Mouse (Mus musculus): ENCODE data around the gene Uroc1. TPM values are rescaled to one million over a fixed set of nuclear protein-coding genes. Genes with fewer than 3 reads are reported as not detected.

The Uroc1 gene
- total RNA-seq (2021): not detected

DNA sequence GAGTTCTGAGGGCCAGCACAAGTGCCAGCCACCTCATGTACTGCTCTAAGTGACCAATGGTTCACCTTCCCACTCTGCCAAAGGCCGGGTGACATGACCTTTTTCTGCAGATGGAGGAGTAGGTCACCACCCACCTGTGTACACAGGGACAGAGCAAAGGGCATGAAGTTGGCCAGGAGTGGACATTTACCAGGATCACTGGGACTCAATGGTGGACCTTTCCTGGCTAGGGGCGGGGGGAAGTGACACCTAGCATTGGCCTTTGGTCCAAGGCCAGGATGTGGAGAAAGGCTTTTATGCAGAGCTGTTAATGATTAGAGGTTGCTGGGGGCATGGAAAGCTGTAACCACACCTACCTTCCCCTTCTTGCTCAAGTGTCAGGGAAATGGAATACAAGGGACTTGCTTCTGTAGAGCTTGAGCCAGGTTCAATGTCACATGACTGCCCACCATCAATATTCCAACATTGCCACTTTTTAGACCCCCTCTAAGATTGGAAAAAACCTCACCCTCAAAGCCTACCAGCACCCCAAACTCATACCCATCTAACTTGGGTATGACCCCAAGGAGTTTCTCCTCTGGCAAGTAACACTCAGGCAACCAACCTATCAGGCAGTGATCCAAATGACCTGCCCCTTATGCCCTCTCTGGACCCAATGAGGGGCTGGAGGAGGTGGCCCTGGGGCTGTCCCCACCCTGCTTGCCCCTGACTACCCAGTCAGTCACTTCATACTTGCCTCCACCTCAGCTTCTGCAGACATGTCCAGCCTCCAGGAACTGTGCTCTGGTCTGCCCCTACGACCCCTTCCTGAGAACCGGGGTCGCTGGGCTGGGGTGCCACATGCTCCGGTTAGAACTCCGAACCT, at the start of gene Uroc1:
Gene Uroc1, plus strand, starts transcription at position 724 of the 865 bp plus-strand sequence.
- DNase-seq: no peak
- intact Hi-C loops (cut with DNase I): no loop called here

DNA sequence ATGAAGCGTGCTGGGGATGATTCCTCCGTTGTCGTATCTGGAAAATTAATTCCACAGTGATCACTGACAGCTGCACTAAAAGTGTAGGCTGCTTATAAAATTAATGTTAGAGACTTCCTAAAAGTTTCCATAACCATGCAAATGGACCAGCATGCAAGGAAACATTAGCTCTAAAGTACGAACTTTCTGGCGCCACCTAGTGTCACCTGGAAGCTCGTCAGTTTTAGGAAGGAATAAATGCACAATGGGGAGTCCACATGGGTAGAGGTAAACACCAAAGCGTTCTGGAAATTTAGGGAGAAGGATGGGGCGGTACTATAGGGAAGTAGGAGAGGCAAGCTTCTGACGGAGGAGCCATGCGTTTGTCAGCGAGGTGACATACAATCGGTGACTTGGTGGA, 44.8 kb upstream of the Uroc1 start:
- intact Hi-C loops (cut with DNase I): no loop called here
- peak; percentile 3 to 16 for DNase-seq

DNA sequence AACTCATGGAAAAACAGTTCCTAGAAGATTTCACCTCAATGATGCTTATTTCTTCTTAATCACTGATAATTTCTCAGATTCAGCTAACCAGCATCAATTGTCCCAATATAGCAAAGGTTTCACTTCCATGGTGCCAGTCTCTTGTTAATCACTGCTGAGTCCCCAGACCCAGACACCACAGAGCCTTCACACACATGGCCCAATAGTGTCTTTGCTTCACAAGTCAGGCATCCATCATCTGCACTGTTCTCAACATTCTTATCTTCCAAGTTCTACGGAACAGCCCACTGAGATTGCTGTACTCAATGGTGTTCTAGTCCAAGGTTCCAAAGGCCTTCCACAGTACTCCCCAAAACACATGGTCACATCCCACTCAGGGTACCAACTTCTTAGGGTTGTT, 32.2 kb upstream of the Uroc1 start, which contains the start of gene BC048671:
Gene BC048671, plus strand, starts transcription at position 301 of the 400 bp plus-strand sequence.
- intact Hi-C loops (cut with DNase I): no loop called here

DNA sequence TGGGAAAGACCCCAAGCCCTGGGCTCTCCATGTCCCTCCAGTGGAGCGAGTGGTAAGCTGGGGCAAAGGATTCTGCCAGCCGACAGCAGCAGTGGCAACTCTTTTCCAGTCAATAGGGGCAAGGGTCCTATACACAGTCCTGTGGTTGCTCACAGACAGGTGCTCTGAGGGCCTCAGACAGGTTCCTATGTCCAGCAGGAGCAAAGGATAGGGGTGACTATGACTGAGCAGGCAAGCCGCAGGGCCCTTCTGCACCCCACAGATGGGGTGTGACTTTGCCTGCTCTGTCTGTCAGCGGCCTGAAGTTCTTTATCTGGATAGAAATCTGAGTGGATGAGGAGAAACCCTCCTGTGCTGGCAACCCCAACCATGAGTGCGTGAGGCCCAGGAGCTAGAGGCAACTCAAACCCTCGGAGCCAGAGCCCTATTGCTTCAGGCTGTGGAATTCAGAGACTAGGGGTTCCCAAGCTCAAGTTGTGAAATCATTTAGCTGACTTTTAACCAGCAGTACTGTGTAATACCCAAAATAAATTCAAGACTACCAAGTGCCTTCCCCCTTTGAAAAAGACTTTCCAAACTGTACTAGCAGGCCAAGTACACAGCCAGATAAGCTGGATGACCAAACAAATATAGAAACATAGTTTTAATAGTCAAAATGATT, 26.6 kb upstream of the Uroc1 start:
- DNase-seq: no peak
- intact Hi-C loops (cut with DNase I): no loop called here

More for the DNA sequence above, 32.2 kb upstream of the Uroc1 start, which contains the start of gene BC048671:
- no peak for DNase-seq

DNA sequence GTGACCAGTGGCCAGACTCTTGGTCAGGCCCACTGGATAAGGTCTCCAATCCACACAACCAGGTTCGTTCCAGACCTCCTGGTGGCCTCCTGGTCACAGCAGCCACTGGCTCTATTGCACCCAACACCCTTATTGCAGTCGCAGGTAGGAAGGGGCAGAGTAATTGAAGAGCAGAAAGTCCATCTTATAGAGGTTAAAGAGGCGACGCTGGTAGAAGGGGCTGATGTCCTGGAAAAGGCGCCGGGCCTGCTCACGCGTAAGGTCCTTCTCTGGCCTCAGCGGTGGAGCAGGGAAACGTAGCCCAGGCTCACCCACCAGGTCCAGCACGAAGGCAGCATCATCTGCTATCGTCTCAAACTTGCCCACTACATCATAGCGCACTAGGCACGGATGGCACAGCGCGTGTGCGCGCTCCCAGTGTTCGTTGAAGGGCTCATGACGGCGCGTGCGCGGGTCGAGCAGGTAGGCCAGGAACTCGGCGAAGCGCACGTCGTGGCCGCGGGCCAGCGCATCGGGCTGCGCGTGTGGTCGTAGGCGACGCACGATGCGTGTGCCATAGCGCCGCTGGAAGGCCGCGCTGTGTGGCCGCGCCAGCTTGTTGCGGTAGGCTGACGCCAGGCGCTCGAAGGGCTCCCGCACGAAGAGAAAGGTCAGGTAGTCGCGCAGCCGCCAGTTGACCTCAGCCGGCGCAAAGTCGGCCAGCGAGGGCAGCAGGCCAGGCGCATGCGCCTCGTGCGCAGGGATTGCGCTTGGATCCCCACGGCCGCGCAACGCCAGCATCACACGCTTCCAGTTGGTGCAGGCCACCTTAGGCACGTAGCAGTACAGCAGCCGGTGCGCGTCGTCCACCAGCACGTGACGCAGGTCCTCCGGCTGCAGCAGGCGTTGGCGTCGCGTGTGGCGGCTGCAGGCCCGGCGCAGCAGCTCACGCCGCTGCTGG, 24.0 kb upstream of the Uroc1 start:
- intact Hi-C loops (cut with DNase I): no loop called here
- DNase-seq: no peak

DNA sequence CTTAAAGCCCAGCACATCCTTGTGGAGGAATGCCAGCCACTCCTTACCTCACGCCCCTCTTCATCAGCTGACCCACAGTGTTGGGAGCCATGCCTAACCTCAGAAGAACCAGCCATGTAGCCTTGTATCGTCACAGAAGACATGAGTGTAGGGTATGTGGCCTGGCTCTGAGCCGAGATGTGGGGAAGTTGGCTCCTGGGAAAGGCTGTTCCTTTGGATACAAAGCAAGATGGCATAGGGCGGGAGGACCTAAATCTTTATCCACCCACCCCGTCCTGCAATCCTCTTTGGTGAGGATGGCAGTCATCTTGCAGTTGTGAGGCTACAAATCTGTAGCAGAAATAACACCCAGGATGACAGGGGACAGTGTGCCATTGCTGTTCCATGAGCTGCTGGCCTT, 17.1 kb upstream of the Uroc1 start:
- DNase-seq: no peak
- intact Hi-C loops (cut with DNase I): no loop called here

DNA sequence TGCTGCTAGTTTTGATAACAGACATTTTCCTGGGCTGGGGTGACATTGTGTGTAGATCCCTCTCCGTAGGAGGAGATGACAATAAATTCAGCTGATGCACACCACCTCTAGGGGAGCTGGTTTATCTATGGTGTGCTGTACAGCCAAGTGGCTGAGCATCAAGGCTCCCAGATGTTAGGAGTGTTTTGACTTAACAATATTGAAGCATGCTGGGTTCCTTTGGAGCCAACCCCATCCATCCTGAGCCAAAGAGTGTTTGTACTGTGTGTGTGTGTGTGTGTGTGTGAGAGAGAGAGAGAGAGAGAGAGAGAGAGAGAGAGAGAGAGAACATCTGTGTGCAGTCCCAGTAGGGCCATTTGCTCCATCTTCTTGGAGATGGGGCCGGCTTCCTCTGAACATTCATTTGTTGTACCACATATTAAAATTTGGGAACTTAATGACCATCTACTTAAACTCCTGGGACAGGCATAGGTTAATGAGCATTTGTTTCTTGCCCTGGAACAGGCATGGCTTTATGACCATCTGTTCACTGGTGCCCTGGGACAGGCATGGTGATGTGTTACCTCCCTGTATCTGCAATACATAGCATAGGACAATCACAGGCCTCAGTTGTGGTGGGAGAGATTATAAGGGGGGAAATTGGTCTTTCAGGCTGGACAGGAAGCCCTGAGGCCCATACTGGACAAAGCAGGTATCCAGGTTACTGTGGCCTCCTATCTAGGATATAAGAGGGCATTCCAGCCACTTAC, 15.4 kb upstream of the Uroc1 start:
- DNase-seq: peak; percentile 23 to 26
- intact Hi-C loops (cut with DNase I): no loop called here

DNA sequence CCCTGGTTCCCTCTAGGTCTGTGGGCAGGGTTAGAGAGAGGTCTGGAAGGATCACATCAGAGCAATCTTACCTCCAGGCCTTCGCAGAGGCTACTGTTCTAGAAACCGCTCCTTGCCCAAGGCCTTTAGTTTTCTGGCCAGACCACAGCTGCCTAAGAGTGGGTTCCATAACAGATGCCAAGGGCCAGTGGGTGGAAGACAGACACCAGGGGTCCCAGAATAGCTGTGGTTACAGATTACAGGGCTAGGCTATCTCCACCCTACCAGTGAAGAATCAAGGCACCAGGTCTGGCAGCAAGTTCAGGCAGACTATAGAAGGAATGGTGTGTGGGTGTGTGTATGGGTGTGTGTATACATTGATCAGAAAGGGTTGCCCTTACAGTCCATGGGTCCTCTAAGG, 14.1 kb upstream of the Uroc1 start:
- no peak for DNase-seq
- intact Hi-C loops (cut with DNase I): no loop called here

DNA sequence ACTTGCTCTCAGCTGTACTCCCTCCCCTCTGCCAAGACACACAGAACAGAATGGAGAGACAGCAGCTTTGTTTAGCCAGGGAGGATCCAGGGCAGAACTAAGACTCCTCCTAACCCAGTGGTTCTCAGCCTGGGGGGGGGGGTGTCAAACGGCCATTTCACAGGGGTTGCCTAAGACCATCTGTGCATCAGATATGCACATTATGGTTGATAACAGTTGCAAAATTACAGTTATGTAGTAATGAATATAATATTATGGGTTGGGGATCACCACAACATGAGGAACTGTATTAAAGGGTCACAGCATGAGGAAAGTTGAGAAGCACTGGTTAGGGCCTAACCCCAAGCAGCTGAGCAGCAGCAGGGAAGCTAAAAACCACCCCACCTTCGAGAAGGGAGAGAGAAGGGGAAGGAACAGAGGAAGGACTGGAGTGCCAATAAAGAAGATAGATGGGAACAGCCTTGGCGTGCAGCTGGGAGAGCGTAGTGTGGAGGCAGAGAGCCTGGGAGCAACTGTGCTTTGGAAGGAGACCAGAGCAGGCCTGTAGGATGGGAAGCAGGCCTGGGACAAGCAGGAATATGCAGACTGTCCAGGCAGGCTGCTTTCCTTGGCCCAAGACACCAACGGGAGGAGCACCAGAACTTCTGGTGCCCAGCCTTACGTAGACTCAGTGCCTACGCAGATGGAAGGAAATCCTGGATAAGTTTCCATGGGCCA, 13.5 kb upstream of the Uroc1 start:
- intact Hi-C loops (cut with DNase I): loop anchor here (10.0 kb wide), 1 partner anchor 635 kb away; no protein-coding TSS in a partner anchor
- peak; percentile 46 to 61 for DNase-seq

DNA sequence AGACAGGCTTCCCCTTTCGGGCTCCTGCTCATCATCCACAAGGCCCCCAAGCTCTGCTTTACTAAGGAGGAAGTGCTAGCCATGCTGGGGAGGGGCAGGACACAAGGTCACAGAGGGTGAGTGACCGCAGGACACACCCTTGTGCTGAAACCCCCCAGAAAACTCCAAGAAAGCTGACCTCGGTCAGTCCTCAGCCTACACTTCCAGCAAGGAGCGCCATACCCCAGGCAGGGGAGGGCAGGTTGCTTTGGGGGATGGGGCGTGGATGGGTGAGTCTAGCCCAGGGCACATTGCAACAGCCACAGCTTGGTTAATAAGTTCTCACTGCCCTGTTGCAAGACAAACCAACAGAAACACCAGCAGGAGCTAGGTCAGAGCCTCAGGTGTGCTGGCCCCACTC, 12.7 kb upstream of the Uroc1 start:
- no peak for DNase-seq
- intact Hi-C loops (cut with DNase I): loop anchor here (10.0 kb wide), 1 partner anchor 636 kb away; no protein-coding TSS in a partner anchor

DNA sequence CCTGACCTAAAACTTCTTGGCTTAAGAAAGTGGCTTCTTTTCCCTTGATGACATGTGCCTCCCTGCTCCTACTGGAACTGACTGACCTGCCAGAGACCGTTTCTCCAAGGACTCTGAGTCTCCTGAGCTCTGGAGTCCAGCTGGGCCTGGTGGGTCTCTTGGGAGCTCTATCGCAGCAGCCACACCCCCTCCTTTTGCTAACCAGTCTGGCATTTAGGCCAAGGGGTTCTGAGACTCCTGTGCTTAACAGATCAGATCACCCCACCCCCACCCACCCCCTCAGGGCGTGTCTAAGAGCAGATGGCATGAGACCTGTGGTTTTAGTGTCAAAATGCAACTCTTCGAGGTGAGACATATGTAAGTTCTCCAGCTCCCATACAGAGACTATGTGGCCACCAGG, 11.3 kb upstream of the Uroc1 start:
- intact Hi-C loops (cut with DNase I): loop anchor here (10.0 kb wide), 1 partner anchor 637 kb away; no protein-coding TSS in a partner anchor
- DNase-seq: no peak

DNA sequence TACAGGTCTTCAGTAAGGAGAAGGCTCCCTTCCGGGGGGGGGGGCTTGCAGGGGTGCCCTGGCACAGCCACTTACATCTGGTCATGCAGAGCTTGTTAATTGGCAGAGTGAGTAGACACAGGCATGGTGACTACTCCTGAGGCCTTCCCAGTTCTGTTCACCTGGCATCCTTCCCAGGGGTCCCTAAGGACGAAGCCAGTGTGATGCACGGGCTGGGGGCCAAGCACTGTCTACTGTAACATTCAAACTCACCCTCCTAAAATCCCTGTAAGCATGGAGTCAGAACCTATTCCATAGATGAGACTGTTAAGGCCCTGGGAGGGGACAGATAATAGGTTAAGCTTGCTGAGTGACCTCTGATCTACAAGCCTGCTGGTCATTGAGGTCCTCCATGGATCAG, 9.1 kb upstream of the Uroc1 start:
- DNase-seq: peak in 1 of 2 experiments; percentile 24
- intact Hi-C loops (cut with DNase I): loop anchor here (10.0 kb wide), 1 partner anchor 639 kb away; no protein-coding TSS in a partner anchor

DNA sequence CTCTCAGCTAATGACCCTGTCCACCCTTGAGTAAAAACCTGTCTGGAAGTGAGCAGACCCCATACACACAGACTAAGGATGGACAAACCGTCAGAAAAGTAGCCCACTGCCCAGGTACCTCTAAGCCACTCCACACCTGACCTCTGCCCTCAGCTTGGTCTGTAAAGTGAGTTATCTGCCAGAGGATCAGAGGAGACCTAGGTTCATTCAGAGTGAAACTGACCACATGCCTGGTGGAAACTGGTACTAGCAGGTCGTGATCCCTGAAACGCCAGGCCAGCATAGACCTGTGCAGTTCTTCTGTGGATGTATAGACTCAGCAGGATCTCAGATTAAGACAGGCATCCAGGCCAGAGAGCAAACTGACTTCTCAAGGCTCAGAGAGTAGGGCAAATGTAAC, 8.6 kb upstream of the Uroc1 start:
- no peak for DNase-seq
- intact Hi-C loops (cut with DNase I): loop anchor here (10.0 kb wide), 1 partner anchor 640 kb away; no protein-coding TSS in a partner anchor

DNA sequence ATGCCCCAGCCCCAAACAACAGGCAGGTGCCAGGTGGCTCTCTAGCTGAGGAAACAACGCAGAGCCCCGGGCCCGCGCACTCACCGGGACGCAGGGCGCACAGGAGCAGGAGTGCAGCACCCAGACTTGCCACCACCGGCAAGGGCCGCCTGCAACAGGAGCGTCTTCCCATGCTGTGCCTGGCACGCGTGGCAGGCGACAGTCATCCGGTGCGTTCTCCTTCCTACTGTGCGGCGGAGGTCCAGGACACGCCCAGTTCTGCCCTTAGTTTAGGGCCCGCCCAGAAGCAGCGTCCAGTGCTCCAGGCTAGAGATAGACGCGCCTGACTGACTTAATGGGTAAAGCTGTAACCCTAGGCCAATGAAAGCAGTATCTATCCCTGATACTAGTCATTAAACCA, 8.1 kb upstream of the Uroc1 start, which contains the start of gene Chst13:
Gene Chst13, minus strand, starts transcription at position 195 of the 400 bp plus-strand sequence.
- DNase-seq: peak; percentile 18 to 35
- intact Hi-C loops (cut with DNase I): loop anchor here (10.0 kb wide), 1 partner anchor 640 kb away; no protein-coding TSS in a partner anchor

DNA sequence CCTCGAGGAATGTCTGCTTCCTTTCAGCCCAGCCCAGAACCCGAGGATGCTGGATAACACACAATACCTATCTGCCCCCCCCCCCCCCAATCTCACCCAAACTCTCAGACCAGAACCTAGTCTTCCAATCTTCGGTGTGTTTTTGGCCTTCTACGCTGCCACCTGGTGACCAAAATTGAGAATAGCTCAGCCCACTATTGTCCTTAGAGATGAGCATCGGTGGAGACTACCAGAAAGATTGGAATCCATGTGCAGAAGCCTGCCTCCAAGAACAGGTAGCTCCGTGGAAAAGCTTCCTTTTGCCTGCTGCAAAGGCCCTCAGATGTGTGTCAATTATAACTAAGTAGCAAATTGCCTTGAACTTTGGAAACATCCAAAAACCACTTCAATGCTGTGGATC, 5.4 kb upstream of the Uroc1 start:
- intact Hi-C loops (cut with DNase I): loop anchor here (10.0 kb wide), 1 partner anchor 643 kb away; no protein-coding TSS in a partner anchor
- DNase-seq: peak; percentile 18 to 25

DNA sequence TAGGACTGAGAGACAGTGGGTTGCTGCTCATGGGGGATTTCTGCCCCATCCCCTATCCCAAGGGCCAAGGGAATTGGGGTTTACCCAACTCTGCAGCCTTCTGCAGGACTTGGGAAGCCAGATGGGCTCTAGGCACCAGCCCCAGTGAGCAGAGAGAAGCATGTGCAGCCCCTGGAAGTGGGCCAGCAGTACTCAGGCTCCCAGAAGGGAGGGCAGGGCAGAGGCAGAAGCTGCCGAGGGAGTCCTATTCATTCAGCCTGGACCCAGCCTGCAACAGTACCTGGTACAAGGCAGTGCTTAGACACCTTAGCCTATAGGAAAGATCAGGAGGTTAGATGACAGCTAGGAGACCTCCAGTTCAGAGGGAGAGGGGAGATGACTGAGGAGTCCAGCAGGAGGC, 3.1 kb upstream of the Uroc1 start:
- DNase-seq: peak; percentile 65 to 70
- intact Hi-C loops (cut with DNase I): loop anchor here (10.0 kb wide), 1 partner anchor 645 kb away; no protein-coding TSS in a partner anchor

DNA sequence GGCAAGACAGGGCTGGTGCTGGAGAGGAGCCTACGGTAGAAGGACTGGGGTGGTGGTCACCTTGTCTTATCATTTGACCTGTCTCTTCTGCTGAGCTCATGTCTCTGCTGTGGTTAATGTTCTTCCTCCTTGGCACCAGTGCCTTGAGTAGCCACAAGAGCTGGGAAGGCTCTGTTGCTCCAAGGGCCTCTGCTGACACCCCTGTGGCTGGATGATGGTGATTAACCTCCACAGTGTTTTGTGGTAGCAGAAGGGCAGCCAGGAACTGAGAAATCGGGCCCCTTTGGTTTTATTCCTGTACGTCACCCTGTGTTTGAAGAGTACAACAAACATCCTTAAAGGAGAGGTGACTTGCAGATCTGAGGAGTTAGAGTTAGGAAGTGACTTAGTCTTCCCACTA, 1.2 kb downstream of the Uroc1 start:
- intact Hi-C loops (cut with DNase I): no loop called here
- no peak for DNase-seq

DNA sequence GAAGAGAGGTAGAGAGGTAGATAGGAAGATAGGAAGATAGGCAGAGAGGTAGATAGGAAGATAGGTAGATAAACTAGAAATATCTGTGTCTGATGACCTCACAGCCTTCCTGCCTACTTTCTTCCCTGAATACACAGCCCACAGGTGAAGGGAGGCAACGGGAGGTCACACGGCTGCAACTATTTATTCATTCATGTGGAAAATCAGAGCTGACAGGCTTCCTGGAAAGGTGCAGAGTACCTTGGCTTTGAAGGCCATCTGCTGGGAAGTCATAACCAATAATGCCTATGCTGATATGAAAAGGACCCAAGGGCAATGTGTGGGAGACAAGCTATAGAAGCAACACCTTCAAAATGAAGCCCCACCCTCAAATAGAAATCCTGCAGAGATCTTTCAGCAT, 9.3 kb downstream of the Uroc1 start:
- intact Hi-C loops (cut with DNase I): no loop called here

DNA sequence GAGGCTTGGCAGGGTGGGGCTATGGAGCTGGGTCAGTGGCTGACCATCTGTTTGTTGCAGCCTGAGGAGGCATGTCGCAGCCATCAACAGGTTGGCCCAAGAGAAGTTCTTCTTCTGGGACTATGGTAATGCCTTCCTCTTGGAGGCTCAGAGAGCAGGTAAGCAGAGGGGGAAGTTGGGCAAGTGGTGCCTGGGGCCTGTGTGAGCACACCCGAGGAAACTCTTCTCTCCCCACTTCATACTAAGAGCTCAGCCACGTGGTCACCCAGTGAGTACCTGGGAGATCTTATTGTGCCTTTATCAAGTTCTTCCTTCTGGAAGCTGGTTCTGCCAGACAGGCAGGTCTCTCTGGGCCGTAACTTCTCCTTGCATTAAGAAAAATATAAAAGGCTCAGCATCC, 14.1 kb downstream of the Uroc1 start:
- DNase-seq: no peak
- intact Hi-C loops (cut with DNase I): no loop called here

More for the DNA sequence above, 9.3 kb downstream of the Uroc1 start:
- DNase-seq: no peak

Measured in heart, postnatal 10 days (tissue).